Mouse (Mus musculus) liver, embryonic 16.5 days (tissue): ENCODE data around the gene Olfr1350. TPM values are rescaled to one million over a fixed set of nuclear protein-coding genes. Genes with fewer than 3 reads are reported as not detected.
"Not testable (repeated sequence)": the region's sequence is repeated elsewhere in the genome, so short reads cannot be mapped to it uniquely, and the experiment has no call there.

Experiments used
- ATAC-seq: fragments of 200-750 bp; cut with Nextera tagmentation; 2 replicates; pipeline ENCODE4 v1.8.0; 2017; ENCODE audit warnings: low read depth, mild to moderate bottlenecking, moderate number of reproducible peaks, moderate library complexity
- H3K27ac ChIP-seq: fragments of 300-500 bp; sonication (generic); 2 replicates; pipeline ENCODE4 v1.5.1; 2014; ENCODE audit warnings: mild to moderate bottlenecking, low read length
- H3K27me3 ChIP-seq: fragments of 300-500 bp; sonication (generic); 2 replicates; pipeline ENCODE4 v1.6.1; 2014; ENCODE audit warnings: low read depth, low read length, mixed read lengths; ENCODE audit not compliant: control insufficient read depth, insufficient read depth
- H3K36me3 ChIP-seq: fragments of 300-500 bp; sonication (generic); 2 replicates; pipeline ENCODE4 v1.6.1; 2014; ENCODE audit warnings: mild to moderate bottlenecking; ENCODE audit not compliant: control insufficient read depth, insufficient read depth
- H3K4me1 ChIP-seq: fragments of 300-500 bp; sonication (generic); 2 replicates; pipeline ENCODE4 v1.6.1; 2014; ENCODE audit warnings: low read depth, low read length, mixed read lengths; ENCODE audit not compliant: control insufficient read depth
- H3K4me2 ChIP-seq: fragments of 300-500 bp; sonication (generic); 2 replicates; pipeline ENCODE4 v1.6.1; 2014; ENCODE audit warnings: low read depth, low read length, mixed read lengths
- H3K4me3 ChIP-seq: fragments of 300-500 bp; sonication (generic); 2 replicates; pipeline ENCODE4 v1.5.1; 2014; ENCODE audit warnings: low read depth, mild to moderate bottlenecking, low read length
- H3K9ac ChIP-seq: fragments of 300-500 bp; sonication (generic); 2 replicates; pipeline ENCODE4 v1.6.1; 2014; ENCODE audit warnings: low read depth, low read length
- H3K9me3 ChIP-seq: fragments of 300-500 bp; sonication (generic); replicated peaks from 2 replicates; pipeline ENCODE4 v1.6.1; 2016; ENCODE audit warnings: low read length; ENCODE audit not compliant: control insufficient read depth
- WGBS: fragments of 180-500 bp; shearing (Covaris S2); extraction: QIAGEN DNeasy Blood & Tissue Kit; methylation state at CpG from one replicate; pipeline ENCODE4 v1.1.7; 2014; ENCODE audit not compliant: insufficient replicate concordance; 5-methylcytosine and 5-hydroxymethylcytosine counted together
- polyA plus RNA-seq: library from polyadenylated mRNA; unstranded; fragments of >200 nt; fragmentation: Nextera tagmentation; extraction: Ambion mirVana; gene quantifications from 2 replicates; pipeline ENCODE4 v1.2.1, GENCODE M21; 2015

The Olfr1350 gene
- polyA plus RNA-seq = not detected in 2 replicates

- no peak within 1 kb of the TSS for H3K27ac ChIP-seq
- no peak within 1 kb of the TSS for H3K4me2 ChIP-seq
- no peak within 1 kb of the TSS for H3K9ac ChIP-seq
- no peaks in the 10 kb centered on the region for H3K4me1 ChIP-seq
- no peaks in the 10 kb centered on the region for H3K9me3 ChIP-seq
- no peak within 1 kb of the TSS for H3K4me3 ChIP-seq
- H3K27me3 ChIP-seq = no peaks in the 10 kb centered on the region
- no peaks in the 10 kb centered on the region for H3K36me3 ChIP-seq
- ATAC-seq = no peak
These were observed at the start of gene Olfr1350 for GRCm38 (mm10) chr7:6564541-6564940. Gene Olfr1350, plus strand, starts transcription at chr7:6564841.

GRCm38 (mm10) chr7:6521666-6522065, 43.0 kb upstream of the Olfr1350 start:
- no peak for ATAC-seq
- no peaks in the 10 kb centered on the region for H3K36me3 ChIP-seq
- WGBS = 15% methylated on average over 1 of the region's 1 CpGs
- H3K27me3 ChIP-seq = no peaks in the 10 kb centered on the region
- no peaks in the 10 kb centered on the region for H3K4me1 ChIP-seq
- no peak overlapping the region for H3K4me3 ChIP-seq
- H3K9ac ChIP-seq = no peak overlapping the region
- H3K27ac ChIP-seq = no peak overlapping the region
- no peak overlapping the region for H3K4me2 ChIP-seq
- H3K9me3 ChIP-seq = peaks cover 4% of the 10 kb centered on the region; the same call in 1 of the 2 replicates

- H3K9ac ChIP-seq = no peak within 1 kb of the TSS
- ATAC-seq = no peak
- 60% methylated on average over 5 of the region's 5 CpGs for WGBS
- no peaks in the 10 kb centered on the region for H3K4me1 ChIP-seq
- H3K4me3 ChIP-seq = no peak within 1 kb of the TSS
- no peak within 1 kb of the TSS for H3K27ac ChIP-seq
- 0 out of 2 replicates have a peak, but pooled peaks cover 4% of the 10 kb centered on the region for H3K9me3 ChIP-seq
- no peak within 1 kb of the TSS for H3K4me2 ChIP-seq
- no peaks in the 10 kb centered on the region for H3K36me3 ChIP-seq
- H3K27me3 ChIP-seq = no peaks in the 10 kb centered on the region
These were observed 41.8 kb upstream of the Olfr1350 start, which contains the start of gene Olfr1349 for GRCm38 (mm10) chr7:6522850-6523249. Gene Olfr1349, minus strand, starts transcription at chr7:6522950.

- no peaks in the 10 kb centered on the region for H3K4me1 ChIP-seq
- H3K27ac ChIP-seq = no peak overlapping the region
- H3K9ac ChIP-seq = no peak overlapping the region
- WGBS = 48% methylated on average over 3 of the region's 3 CpGs
- no peaks in the 10 kb centered on the region for H3K36me3 ChIP-seq
- no peak overlapping the region for H3K4me2 ChIP-seq
- no peak for ATAC-seq
- no peak overlapping the region for H3K4me3 ChIP-seq
- H3K27me3 ChIP-seq = no peaks in the 10 kb centered on the region
- 0 out of 2 replicates have a peak, but pooled peaks cover 4% of the 10 kb centered on the region for H3K9me3 ChIP-seq
These were observed 39.6 kb upstream of the Olfr1350 start for GRCm38 (mm10) chr7:6525001-6525400.

GRCm38 (mm10) chr7:6526141-6526540, 38.5 kb upstream of the Olfr1350 start:
- no peaks in the 10 kb centered on the region for H3K36me3 ChIP-seq
- H3K9me3 ChIP-seq = 0 out of 2 replicates have a peak, but pooled peaks cover 4% of the 10 kb centered on the region
- H3K27me3 ChIP-seq = no peaks in the 10 kb centered on the region
- H3K4me2 ChIP-seq = no peak overlapping the region
- no peak overlapping the region for H3K9ac ChIP-seq
- no peak overlapping the region for H3K27ac ChIP-seq
- WGBS = 52% methylated on average over 5 of the region's 5 CpGs
- H3K4me1 ChIP-seq = no peaks in the 10 kb centered on the region
- no peak for ATAC-seq
- H3K4me3 ChIP-seq = no peak overlapping the region

- Histone ChIP-seq H3K9ac (no peak overlapping the region), H3K4me3 (no peak overlapping the region), H3K27me3 (no peaks in the 10 kb centered on the region), H3K36me3 (no peaks in the 10 kb centered on the region), H3K4me2 (no peak overlapping the region), H3K9me3 (no peaks in the 10 kb centered on the region), H3K27ac (no peak overlapping the region), H3K4me1 (no peaks in the 10 kb centered on the region)
- WGBS = 40% methylated on average over 8 of the region's 8 CpGs
- no peak for ATAC-seq
These were observed 21.6 kb downstream of the Olfr1350 start for GRCm38 (mm10) chr7:6586096-6586759.

GRCm38 (mm10) chr7:6588766-6589165, 24.1 kb downstream of the Olfr1350 start:
- not testable (repeated sequence) for H3K4me3 ChIP-seq, H3K27me3 ChIP-seq, H3K27ac ChIP-seq, ATAC-seq, H3K4me2 ChIP-seq, H3K9ac ChIP-seq, H3K9me3 ChIP-seq, H3K4me1 ChIP-seq, H3K36me3 ChIP-seq
- 62% methylated on average over 13 of the region's 13 CpGs for WGBS

GRCm38 (mm10) chr7:6603331-6603730, 38.7 kb downstream of the Olfr1350 start:
- no peak for ATAC-seq
- H3K9me3 ChIP-seq = no peaks in the 10 kb centered on the region
- H3K9ac ChIP-seq = no peak overlapping the region
- no peak overlapping the region for H3K4me2 ChIP-seq
- WGBS = 63% methylated on average over 9 of the region's 9 CpGs
- no peak overlapping the region for H3K4me3 ChIP-seq
- H3K27ac ChIP-seq = no peak overlapping the region
- H3K36me3 ChIP-seq = no peaks in the 10 kb centered on the region
- no peaks in the 10 kb centered on the region for H3K4me1 ChIP-seq
- no peaks in the 10 kb centered on the region for H3K27me3 ChIP-seq
